Mouse (Mus musculus) erythroid progenitor cell, adult 5-6 weeks (primary cell): ENCODE results near the gene Terb2. TPM values are rescaled to one million over a fixed set of nuclear protein-coding genes. Genes with fewer than 3 reads are reported as not detected.

Experiments used
- ATAC-seq: replicated peaks from 2 replicates; pipeline ENCODE4 v1.8.0; 2016; ENCODE audit warnings: moderate number of reproducible peaks, mild to moderate bottlenecking, moderate TSS enrichment, inconsistent platforms; ENCODE audit not compliant: poor library complexity, low FRiP score, severe bottlenecking
- total RNA-seq, 2 experiments: library from RNA; stranded (forward) in 1 of 2; stranded (reverse) in 1 of 2; fragments of 150-400 nt in 1 of 2; fragments of 186-747, 209-891 nt in 1 of 2; gene quantifications; 2 replicates each; pipeline versions ENCODE4 v1.2.3 to v1.2.4; 2015 to 2017; ENCODE audit warnings: low replicate concordance in 2 of 2

Terb2 gene
- total RNA-seq, 2 experiments from 2014 or later, result not detected

GRCm38 (mm10) chr2:122222272-122222671 is 36.2 kb downstream of the Terb2 start:
- ATAC-seq, result no peak

DNA sequence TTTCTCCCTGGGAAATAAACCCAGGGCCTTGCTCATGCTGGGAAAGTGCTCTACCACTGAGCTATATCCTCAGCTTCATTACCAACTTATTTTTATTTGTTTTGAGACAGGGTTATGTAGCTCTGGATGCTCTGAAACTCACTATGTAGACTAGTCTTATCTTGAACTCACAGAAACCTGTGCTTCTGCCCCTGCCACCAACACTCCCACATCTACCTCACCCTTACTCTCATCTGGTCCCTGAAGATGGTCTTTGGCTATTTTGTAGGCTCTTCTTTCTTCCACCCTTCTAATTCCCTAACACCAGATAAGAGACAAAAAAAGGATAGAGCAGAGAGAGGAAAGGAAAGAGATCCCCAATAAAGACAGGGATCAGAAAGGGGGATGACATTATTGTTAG is 37.6 kb downstream of the Terb2 start:
- no peak for ATAC-seq

- ATAC-seq, result no peak
Observed at GRCm38 (mm10) chr2:122230395-122230794, 44.3 kb downstream of the Terb2 start.

DNA sequence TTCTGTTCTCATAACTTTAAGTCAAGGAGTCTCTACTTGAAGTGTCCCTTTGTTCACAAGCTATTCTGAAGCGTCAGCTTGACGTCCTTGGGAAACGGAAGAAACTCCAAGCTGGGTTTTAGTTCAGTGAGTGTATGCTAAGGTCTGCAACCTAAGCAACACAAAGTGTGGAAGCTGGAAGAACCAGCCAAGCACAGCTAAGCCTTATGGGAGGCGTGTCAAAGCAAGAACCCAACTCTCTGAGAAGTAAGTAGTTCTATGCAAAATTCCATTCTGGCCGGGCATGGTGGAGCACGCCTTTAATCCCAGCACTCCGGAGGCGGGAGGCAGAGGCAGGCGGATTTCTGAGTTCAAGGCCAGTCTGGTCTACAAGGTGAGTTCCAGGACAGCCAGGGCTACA is 45.5 kb downstream of the Terb2 start:
- no peak for ATAC-seq

DNA sequence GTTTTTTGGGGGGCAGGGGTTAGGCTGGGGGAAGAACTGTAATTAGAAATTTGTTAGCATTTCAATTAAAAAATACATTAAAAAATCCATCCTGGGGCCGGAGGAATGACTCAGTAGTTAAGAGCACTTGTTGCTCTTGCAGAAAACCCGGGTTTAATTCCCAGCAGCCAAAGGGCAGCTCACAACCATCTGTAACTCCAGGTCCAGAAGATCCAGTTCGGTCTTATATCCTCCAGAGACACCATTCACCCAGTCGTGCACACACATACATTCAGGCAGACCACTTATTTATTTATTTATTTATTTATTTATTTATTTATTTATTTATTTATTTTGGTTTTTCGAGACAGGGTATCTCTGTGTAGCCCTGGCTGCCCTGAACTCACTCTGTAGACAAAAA is 47.3 kb downstream of the Terb2 start:
- ATAC-seq, result no peak

DNA sequence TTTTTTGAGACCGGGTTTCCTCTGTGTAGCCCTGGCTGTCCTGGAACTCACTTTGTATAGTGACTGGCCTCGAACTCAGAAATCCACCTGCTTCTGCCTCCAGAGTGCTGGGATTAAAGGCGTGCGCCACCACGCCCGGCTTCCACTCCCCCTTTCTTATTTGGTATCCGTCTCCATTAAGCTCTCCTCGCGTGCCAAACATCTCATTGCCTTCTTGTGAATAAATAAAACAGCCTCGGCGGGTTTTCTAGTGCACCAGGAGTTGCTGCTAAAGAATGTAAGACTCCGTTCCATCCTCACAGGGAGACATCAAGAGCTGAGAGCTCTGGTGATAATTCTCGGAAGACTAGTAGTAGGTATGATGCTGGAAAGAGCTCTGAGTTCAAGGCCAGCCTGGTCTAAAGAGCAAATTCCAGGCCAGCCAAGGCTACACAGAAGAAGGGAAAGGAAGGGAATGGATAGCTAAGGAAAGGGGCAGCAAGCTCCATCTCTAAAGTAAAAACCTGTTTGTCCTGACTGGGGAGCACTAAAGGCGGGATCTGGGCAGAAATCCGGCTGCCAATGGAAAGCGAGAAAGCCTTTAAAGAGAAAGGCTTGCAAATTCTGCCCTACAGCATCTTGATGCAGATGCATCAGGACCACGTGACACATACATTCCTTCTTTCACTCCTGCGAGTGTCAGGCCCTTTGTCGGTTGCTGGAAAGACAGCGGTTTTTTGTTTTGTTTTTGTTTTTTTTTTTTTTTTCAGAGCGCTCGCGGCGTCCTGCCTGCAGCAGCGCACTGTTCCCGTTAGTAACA is 47.9 kb downstream of the Terb2 start:
- peak; percentile 40 for ATAC-seq

DNA sequence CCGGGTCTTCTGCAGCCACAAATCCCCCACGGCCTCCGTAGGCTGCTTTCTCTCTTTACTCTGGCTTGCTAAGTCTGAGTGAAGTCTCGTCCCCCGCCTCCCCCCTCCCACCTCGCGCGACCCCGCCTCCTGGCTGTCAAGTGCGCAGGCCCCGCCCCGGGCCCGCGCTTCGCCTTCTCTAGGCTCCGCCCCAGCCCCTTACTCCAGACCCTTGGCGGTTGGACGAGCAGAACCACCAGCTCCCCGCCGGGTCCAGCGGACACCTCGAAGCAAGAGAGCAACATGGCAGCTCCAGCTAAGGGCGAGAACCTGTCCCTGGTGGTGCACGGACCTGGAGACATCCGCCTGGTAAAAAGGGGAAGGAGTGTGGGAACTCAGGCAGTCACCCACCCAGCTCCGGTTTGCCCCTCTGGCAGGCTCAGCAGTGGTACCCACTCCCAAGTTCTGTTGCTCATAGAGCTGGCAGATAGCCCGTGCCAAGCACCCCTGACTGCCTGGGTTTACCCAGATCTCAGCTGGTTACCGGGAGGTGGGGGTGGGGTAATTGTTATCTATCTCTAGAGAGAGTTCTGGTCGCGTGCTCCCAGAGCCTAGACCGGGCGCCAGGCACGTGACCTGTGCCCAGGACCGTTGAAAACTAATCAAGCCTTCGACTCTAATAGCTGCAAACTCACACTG is 48.7 kb downstream of the Terb2 start, which contains the start of gene Sord:
Gene Sord (plus strand): TSS at position 139 of the 678 bp plus-strand sequence.
- ATAC-seq, result peak; percentile 88

DNA sequence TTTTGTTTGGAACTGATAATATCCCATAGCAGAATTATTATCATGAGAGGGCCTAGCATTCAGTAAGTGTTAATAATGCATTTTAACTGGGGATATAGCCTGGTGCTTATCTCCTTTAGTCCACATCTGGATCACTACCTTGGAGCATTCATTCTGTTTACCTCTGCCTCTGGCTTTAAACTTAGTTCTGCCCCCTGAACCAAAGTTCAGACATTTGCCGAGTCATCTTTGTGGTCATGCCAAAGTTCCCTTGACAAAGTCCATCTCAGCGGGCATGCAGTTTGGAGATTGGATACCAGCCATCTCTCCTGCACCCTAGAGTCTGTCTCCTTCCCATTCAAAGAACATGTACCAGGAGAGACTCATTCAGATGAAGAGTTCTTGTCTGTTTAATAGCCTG is 49.4 kb downstream of the Terb2 start:
- ATAC-seq, result peak; percentile 32

DNA sequence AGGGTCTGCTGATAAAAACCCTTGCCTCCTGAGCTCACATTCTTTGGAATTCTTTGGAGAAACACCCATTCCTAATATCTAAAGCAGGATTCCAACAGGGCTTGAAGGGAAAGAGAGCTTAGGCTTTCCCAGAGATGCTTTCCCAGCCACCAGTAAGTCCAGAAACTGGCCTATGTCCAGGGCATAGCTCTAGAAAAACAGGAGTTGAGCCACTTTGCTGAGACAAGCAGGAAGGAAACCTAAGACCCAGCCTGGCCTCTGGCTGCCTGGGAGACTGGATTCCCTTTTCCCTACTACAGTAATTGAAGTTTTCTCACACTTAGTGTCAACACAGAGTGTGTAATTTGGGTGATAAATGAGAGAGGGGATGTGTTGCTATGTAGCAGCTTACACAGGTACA is 50.2 kb downstream of the Terb2 start:
- ATAC-seq, result no peak

GRCm38 (mm10) chr2:122237891-122238470 is 51.9 kb downstream of the Terb2 start:
- no peak for ATAC-seq

DNA sequence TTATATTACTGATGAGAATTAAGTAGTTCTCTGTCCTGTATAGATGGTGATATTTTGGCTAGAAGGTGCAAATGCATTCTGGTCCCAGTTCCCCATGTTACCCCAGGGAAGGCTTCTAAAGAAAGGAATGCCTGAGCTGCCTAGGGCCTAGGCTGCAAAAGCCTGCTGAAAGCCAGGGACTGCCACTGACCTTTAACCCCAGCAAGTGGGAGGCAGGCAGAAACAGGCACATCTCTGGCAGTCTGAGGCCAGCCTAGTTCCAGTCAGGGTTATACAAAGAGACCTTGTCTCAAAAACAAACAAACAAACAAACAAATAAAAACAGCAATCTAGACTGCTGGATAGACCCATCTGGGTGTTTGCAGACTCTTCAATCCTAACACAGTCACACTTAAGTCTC is 54.7 kb downstream of the Terb2 start:
- no peak for ATAC-seq

DNA sequence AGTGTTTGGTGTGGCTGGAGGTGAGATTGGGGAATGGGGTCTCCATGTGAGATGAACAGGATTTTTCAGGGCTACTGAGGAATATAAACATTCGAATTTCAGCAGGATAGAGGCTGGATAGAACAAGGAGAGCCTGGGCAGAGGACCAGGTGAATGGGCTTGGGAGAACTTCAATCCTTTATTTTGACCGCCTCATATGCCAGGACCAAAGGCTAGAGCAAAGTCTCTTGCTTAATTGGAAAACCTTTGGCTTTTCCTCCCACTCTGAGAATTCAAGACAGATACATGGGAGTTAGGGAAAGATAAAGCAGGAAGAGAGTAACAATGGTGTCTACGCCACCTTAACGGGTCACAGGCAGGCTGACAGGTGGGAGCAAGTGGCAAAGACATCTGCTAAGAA is 55.2 kb downstream of the Terb2 start:
- no peak for ATAC-seq

DNA sequence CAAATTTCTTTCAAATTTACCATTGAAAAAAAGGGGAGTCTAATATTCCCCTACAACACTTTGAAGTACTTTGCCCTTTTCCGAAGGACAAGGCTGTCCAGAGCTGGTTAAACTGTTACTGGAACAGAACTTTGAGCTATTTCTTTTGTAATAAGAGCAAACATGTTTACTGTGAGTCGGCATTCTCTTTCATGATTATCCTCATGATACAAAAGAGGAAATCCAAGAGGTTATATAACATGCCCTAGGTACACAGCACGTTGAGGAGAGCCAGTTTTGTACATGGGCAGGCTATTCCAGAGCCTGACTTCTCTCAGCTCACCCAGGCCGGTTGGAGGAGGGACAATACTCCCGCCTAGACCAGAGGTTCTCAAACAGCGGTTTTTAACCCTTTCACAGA is 55.9 kb downstream of the Terb2 start:
- ATAC-seq, result no peak

GRCm38 (mm10) chr2:122243671-122244131 is 57.6 kb downstream of the Terb2 start:
- peak; percentile 94 for ATAC-seq

- ATAC-seq, result no peak
Observed at GRCm38 (mm10) chr2:122247786-122248185, 61.7 kb downstream of the Terb2 start.

DNA sequence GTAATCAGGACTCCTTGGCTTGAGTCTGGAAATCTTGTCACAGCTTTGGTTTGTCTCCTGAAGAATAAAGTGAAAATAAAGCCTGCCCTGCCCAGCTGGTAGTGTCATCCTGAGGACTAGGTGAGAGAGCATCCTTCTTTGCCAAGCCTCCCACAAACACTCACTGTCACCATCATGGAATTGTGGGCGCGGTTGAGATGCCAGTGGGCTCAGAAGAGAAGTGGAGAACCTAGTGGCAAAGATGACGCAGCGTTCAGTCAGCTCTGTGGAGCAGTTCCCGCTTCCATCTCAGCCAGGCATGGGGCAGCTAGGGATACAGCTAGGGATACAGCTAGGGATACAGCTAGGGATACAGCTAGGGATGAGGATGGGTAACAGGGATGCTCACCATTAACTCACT is 69.9 kb downstream of the Terb2 start:
- no peak for ATAC-seq

Other genes with a start within 250 kb of the Terb2 start
- 40.7 and 98.1 TPM in 2 replicates for gene Ctdspl2, start 230.3 kb upstream of the Terb2 start, total RNA-seq (2015; ENCODE audit: low replicate concordance)
- gene Ctdspl2, start 230.3 kb upstream of the Terb2 start, total RNA-seq (2017; ENCODE audit: low replicate concordance), result 66.6 and 92.0 TPM in 2 replicates
- gene Mageb3, start 230.2 kb upstream of the Terb2 start, total RNA-seq (2015; ENCODE audit: low replicate concordance), result not detected in 2 replicates
- gene Mageb3, start 230.2 kb upstream of the Terb2 start, total RNA-seq (2017; ENCODE audit: low replicate concordance), result not detected in 2 replicates
- 15.5 and 21.6 TPM in 2 replicates for gene Eif3j1, start 157.7 kb upstream of the Terb2 start, total RNA-seq (2015; ENCODE audit: low replicate concordance)
- gene Eif3j1, start 157.7 kb upstream of the Terb2 start, total RNA-seq (2017; ENCODE audit: low replicate concordance), result 25.6 and 31.8 TPM in 2 replicates
- gene Spg11, start 67.9 kb upstream of the Terb2 start, total RNA-seq (2015; ENCODE audit: low replicate concordance), result 3.2 and 5.0 TPM in 2 replicates
- 6.1 and 6.2 TPM in 2 replicates for gene Spg11, start 67.9 kb upstream of the Terb2 start, total RNA-seq (2017; ENCODE audit: low replicate concordance)
- 1,990 and 2,125 TPM in 2 replicates for gene B2m, start 38.6 kb upstream of the Terb2 start, total RNA-seq (2015; ENCODE audit: low replicate concordance)
- 900 and 923 TPM in 2 replicates for gene B2m, start 38.6 kb upstream of the Terb2 start, total RNA-seq (2017; ENCODE audit: low replicate concordance)
- 1.4 TPM in 1 of 2 replicates, not detected in the other for gene Trim69, start 25.6 kb upstream of the Terb2 start, total RNA-seq (2015; ENCODE audit: low replicate concordance)
- gene Trim69, start 25.6 kb upstream of the Terb2 start, total RNA-seq (2017; ENCODE audit: low replicate concordance), result 1.7 TPM in 1 of 2 replicates, not detected in the other
- not detected in 2 replicates for gene Patl2, start 83 bp upstream of the Terb2 start, total RNA-seq (2015; ENCODE audit: low replicate concordance)
- gene Patl2, start 83 bp upstream of the Terb2 start, total RNA-seq (2017; ENCODE audit: low replicate concordance), result not detected in 2 replicates
- gene Sord, start 48.5 kb downstream of the Terb2 start, total RNA-seq (2015; ENCODE audit: low replicate concordance), result 23.8 and 32.3 TPM in 2 replicates
- gene Sord, start 48.5 kb downstream of the Terb2 start, total RNA-seq (2017; ENCODE audit: low replicate concordance), result 29.5 and 35.8 TPM in 2 replicates
- gene Duox2, start 112.2 kb downstream of the Terb2 start, total RNA-seq (2015; ENCODE audit: low replicate concordance), result not detected in 2 replicates
- gene Duox2, start 112.2 kb downstream of the Terb2 start, total RNA-seq (2017; ENCODE audit: low replicate concordance), result not detected in 2 replicates
- gene Duoxa2, start 112.6 kb downstream of the Terb2 start, total RNA-seq (2015; ENCODE audit: low replicate concordance), result not detected in 2 replicates
- gene Duoxa2, start 112.6 kb downstream of the Terb2 start, total RNA-seq (2017; ENCODE audit: low replicate concordance), result not detected in 2 replicates
- gene Duoxa1, start 127.5 kb downstream of the Terb2 start, total RNA-seq (2015; ENCODE audit: low replicate concordance), result not detected in 2 replicates
- gene Duoxa1, start 127.5 kb downstream of the Terb2 start, total RNA-seq (2017; ENCODE audit: low replicate concordance), result not detected in 2 replicates
- gene Duox1, start 129.4 kb downstream of the Terb2 start, total RNA-seq (2015; ENCODE audit: low replicate concordance), result not detected in 2 replicates
- gene Duox1, start 129.4 kb downstream of the Terb2 start, total RNA-seq (2017; ENCODE audit: low replicate concordance), result not detected in 2 replicates
- 11.3 and 15.1 TPM in 2 replicates for gene Shf, start 182.9 kb downstream of the Terb2 start, total RNA-seq (2015; ENCODE audit: low replicate concordance)
- gene Shf, start 182.9 kb downstream of the Terb2 start, total RNA-seq (2017; ENCODE audit: low replicate concordance), result 9.0 and 22.3 TPM in 2 replicates
- gene Slc28a2, start 240.2 kb downstream of the Terb2 start, total RNA-seq (2015; ENCODE audit: low replicate concordance), result 9.7 and 23.1 TPM in 2 replicates
- gene Slc28a2, start 240.2 kb downstream of the Terb2 start, total RNA-seq (2017; ENCODE audit: low replicate concordance), result 8.8 and 10.7 TPM in 2 replicates